Mouse (Mus musculus): ENCODE results near the gene Lad1.

Gene Lad1

GRCm38 (mm10) chr1:135865518-135866194 is 47.3 kb downstream of the Lad1 start:
- in situ Hi-C loops (cut with MboI, MseI), result loop anchor here (5.0 kb wide), 1 partner anchor 77 kb away; no protein-coding TSS in a partner anchor

- in situ Hi-C loops (cut with MboI, MseI), result loop anchor here (5.0 kb wide), 1 partner anchor 74 kb away; no protein-coding TSS in a partner anchor
These were observed 50.2 kb downstream of the Lad1 start for GRCm38 (mm10) chr1:135868570-135868969.

GRCm38 (mm10) chr1:135872991-135873390 is 54.6 kb downstream of the Lad1 start:
- in situ Hi-C loops (cut with MboI, MseI), result no loop called here

DNA sequence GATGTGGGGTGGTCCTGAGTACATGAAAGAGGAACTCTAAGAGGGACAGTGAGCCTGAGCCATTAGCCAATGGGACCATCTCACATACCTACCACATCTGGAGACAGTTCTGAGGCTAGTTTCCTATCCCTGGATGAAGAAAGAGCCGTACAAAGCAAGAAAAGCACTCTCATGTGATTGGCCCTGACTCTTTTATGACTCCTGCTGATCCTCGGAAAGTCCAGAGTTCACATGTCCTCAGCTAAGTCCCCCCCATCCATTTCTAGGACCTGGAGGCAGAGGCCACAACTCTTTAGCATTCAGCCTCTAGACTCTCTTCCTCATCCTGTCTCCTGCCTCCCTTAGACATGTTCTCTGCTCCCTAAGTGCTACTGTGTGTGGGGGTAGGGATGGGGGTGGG is 58.9 kb downstream of the Lad1 start:
- in situ Hi-C loops (cut with MboI, MseI), result no loop called here

- in situ Hi-C loops (cut with MboI, MseI), result no loop called here
These were observed 64.1 kb downstream of the Lad1 start for GRCm38 (mm10) chr1:135882385-135883109.

Measured in regulatory T cell (primary cell).